Mouse (Mus musculus) Muller cell, postnatal 12 days (primary cell): ENCODE results near the gene Ttbk1.
"Not testable (repeated sequence)": the region's sequence is repeated elsewhere in the genome, so short reads cannot be mapped to it uniquely, and the experiment has no call there.

Experiments used
- DNase-seq: peaks from one replicate; pipeline ENCODE4 v3.0.0-alpha.2; 2015; ENCODE audit errors: inconsistent ontology term

The Ttbk1 gene

GRCm38 (mm10) chr17:46487431-46487830 lies at the start of gene Ttbk1:
Ttbk1 (minus strand) TSS chr17:46487675.
- DNase-seq = peak; percentile 29

GRCm38 (mm10) chr17:46525579-46526307 lies 38.3 kb upstream of the Ttbk1 start:
- DNase-seq = peak; percentile 60

DNA sequence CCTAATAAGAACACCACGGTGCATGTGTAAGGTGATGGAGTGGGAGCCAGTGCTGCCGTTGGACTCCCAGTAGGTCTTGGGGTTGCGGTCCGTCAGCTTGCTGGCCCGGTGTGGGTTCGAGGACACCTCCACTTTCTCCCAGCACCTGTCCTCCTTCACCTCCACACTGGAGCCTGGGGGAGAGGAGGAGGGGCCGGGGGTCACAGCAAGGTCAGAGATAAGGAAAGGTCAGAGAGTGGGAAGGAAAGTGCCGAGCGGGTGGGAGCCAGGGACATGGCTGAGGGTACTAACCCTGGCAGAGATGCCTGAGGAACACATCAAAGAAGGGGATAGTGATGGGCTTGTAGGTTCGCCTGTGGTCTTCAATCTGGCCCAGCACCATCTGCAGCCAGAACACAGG lies 37.6 kb upstream of the Ttbk1 start:
- DNase-seq = no peak

GRCm38 (mm10) chr17:46521963-46522668 lies 34.6 kb upstream of the Ttbk1 start:
- no peak for DNase-seq

GRCm38 (mm10) chr17:46521174-46521573 lies 33.7 kb upstream of the Ttbk1 start:
- DNase-seq = no peak

GRCm38 (mm10) chr17:46520385-46520979 lies 33.0 kb upstream of the Ttbk1 start:
- DNase-seq = no peak

GRCm38 (mm10) chr17:46519971-46520370 lies 32.5 kb upstream of the Ttbk1 start:
- no peak for DNase-seq

DNA sequence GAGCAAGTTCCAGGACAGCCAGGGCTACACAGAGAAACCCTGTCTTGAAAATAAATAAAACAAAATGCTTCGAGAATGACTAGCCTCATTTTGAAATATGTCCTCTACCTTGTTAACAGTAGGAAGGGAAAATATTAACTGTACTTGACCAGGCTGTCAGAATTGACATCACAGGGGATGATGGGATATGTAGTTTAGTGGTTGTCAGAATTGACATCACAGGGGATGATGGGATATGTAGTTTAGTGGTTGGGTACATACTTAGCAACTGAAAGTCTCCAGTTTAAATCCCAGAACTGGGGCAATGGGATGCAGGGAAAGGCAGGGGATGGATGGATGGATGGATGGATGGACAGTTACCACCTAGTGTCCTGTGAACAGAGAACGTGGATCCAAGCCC lies 25.9 kb upstream of the Ttbk1 start:
- no peak for DNase-seq

- no peak for DNase-seq
These were observed 23.7 kb upstream of the Ttbk1 start for GRCm38 (mm10) chr17:46511059-46511710.

GRCm38 (mm10) chr17:46505617-46506016 lies 18.1 kb upstream of the Ttbk1 start:
- no peak for DNase-seq

DNA sequence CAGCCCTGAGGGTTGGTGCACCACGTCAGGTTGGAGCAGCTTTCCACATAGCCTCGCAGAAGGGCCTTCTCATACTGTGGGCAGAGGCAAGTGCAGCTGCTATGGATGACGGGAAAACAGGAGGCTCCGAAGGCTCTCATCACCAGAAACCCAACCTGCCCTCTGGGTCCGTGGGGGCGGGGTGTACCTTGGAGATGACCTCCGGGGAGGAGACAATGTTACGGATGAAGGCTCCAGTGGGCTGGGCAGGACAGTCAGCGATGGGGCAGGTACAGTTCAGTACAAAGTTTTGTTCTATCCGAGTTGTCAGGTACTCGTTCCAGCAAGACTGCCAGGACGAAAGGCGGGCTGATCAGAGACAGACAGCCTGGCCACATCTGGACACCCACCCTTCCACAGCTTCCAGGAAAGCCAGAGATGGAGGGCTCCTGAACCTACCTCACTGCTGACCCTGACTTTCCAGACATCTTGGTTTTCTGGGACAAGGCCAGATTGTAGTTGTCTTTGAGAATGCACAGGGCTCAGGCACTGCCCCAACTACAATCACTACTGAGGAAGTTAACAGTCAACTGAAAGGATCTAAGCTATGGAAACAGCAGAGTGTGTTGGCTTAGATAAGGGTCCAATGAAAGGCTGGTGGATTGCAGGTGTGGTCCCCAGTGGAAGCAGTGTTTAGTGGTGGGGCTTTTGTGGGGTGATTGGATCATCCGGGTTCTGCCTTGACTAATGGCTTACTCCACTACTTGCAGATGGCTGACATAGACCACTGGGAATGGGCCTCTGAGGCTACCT lies 16.6 kb upstream of the Ttbk1 start:
- no peak for DNase-seq

- no peak for DNase-seq
These were observed 15.3 kb upstream of the Ttbk1 start for GRCm38 (mm10) chr17:46502775-46503174.

GRCm38 (mm10) chr17:46497956-46498355 lies 10.5 kb upstream of the Ttbk1 start:
- peak; percentile 64 for DNase-seq

DNA sequence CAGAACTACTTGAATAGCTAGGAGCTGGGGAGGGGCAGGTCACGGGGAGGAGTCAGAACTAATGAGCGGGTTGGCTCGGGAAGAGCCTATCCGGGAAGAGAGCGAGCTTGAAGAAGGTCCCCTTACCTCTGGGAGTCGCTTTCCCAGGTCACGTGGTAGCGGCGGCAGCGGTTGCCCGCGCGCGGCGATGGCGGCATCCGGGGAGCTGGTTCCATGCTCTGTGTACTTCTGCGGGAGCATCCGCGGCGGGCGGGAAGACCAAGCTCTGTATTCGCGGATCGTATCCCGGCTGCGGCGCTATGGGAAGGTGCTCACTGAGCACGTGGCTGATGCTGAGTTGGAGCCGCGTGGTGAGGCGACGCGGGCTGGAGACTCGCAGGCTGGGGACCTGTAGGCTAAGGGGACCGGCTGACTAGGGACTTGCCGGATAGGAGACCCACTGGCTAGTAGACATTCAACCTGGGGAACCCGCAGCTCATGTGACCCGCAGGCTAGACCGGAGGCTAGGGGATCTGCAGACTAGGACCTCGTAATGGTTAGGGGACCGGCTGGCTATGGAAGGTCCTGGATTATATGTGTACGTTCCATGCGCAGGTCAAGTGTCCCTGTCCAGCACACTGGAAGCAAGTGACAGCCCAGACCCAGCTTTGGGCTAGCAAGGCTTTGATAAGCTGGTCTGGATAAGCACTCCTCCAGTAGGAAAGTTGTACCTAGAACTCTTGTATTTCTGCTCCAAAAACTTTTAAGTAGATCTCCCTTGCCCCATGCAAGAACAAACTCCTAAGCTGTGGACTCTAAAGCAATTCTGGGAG lies 9.4 kb upstream of the Ttbk1 start, which contains the start of gene Dnph1:
Gene Dnph1 (plus strand): TSS at position 89 of the 812 bp plus-strand sequence.
- DNase-seq = peak; percentile 92

- DNase-seq = not testable (repeated sequence)
These were observed 8.6 kb upstream of the Ttbk1 start for GRCm38 (mm10) chr17:46496081-46496480.

- DNase-seq = no peak
These were observed 8.0 kb upstream of the Ttbk1 start for GRCm38 (mm10) chr17:46495486-46495885.

- no peak for DNase-seq
These were observed 480 bp downstream of the Ttbk1 start for GRCm38 (mm10) chr17:46486995-46487394.

DNA sequence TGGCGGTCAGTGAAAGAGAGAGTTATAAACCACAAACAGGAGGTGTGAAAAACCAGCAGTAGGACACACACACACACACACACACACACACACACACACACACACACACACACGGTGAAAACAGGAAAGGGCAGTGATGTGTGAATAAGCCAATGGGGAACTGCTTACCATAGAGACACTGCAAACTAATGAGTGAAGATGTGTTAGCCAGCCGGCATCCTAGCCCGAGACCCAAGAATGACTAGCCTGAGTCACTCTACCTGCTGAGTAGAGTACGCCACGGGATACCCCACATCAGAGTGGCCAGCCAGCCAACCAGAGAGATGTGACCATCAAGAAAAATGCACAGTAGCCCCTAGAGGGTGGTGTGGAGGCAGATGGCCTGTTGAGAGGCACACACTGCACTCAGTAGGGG lies 3.0 kb downstream of the Ttbk1 start:
- DNase-seq = peak; percentile 7

- DNase-seq = peak; percentile 37
These were observed 3.4 kb downstream of the Ttbk1 start for GRCm38 (mm10) chr17:46484021-46484431.

DNA sequence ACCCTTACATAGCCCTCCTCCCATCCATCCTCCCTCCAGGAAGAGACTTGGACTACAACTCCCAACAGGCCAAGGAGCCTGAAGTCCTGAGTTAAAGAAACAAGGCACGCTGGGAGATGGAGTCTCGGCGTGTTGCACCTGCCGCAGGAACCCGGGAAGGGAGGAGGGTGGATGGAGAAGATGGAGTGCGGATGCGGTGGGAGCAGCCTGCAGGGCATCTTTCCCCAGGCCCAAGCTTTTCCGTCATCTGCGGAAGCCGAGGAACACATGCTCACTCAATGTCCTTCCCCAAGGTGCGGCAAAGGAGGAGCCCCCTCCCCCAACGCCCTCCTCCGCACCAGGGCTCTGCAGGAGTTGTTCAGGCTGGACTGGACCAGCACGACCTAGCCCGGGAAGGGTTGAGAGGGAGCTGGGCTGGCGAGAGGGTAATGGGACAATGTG lies 3.9 kb downstream of the Ttbk1 start:
- peak; percentile 55 for DNase-seq
